Mouse (Mus musculus) C2C12 (cell line): ENCODE results near the gene Rangap1. TPM values are rescaled to one million over a fixed set of nuclear protein-coding genes. Genes with fewer than 3 reads are reported as not detected.

Experiments
- H3K27me3 ChIP-seq: one replicate; pipeline ENCODE4 v1.6.1; 2011; ENCODE audit not compliant: control insufficient read depth, insufficient read depth, insufficient read length
- H3K36me3 ChIP-seq: one replicate; pipeline ENCODE4 v1.6.1; 2011; ENCODE audit not compliant: control insufficient read depth, insufficient read depth
- H3K4me3 ChIP-seq: one replicate; pipeline ENCODE4 v1.5.1; 2011; ENCODE audit warnings: mild to moderate bottlenecking, control low read depth; ENCODE audit not compliant: poor library complexity, insufficient read depth, severe bottlenecking
- H3K79me2 ChIP-seq: one replicate; pipeline ENCODE4 v1.6.1; 2011; ENCODE audit not compliant: control insufficient read depth, insufficient read depth
- H3K79me3 ChIP-seq: one replicate; pipeline ENCODE4 v1.6.1; 2011; ENCODE audit warnings: low read depth, control low read depth
- H3ac ChIP-seq: one replicate; pipeline ENCODE3; 2011; ENCODE audit warnings: low read depth; ENCODE audit not compliant: control insufficient read depth, insufficient read length
- CEBPB ChIP-seq: IDR thresholded peaks from one replicate; pipeline ENCODE4 v1.6.1; 2011; ENCODE audit warnings: low read depth, mild to moderate bottlenecking, control low read depth, moderate library complexity
- CTCF ChIP-seq: IDR thresholded peaks from one replicate; pipeline ENCODE4 v1.5.1; 2011; ENCODE audit not compliant: control insufficient read depth, insufficient read depth, insufficient read length
- FOSL1 ChIP-seq: IDR thresholded peaks from one replicate; pipeline ENCODE4 v1.8.0; 2011; ENCODE audit warnings: mild to moderate bottlenecking, low read length; ENCODE audit not compliant: poor library complexity, insufficient read depth, severe bottlenecking
- MAX ChIP-seq: IDR thresholded peaks from one replicate; pipeline ENCODE4 v1.6.1; 2011; ENCODE audit warnings: mild to moderate bottlenecking, control low read depth
- MYOD1 ChIP-seq: IDR thresholded peaks from one replicate; pipeline ENCODE4 v1.6.1; 2011; ENCODE audit warnings: low read depth; ENCODE audit not compliant: control insufficient read depth, insufficient read length
- MYOG ChIP-seq: IDR thresholded peaks from one replicate; pipeline ENCODE4 v1.6.1; 2011; ENCODE audit not compliant: control insufficient read depth, insufficient read length; ENCODE audit errors: extremely low read depth
- USF1 ChIP-seq: IDR thresholded peaks from one replicate; pipeline ENCODE4 v1.6.1; 2011; ENCODE audit warnings: low read depth, mild to moderate bottlenecking, control low read depth, moderate library complexity
- polyA plus RNA-seq: library from polyadenylated mRNA; unstranded; fragments of >200 nt; fragmentation: generic; extraction: Trizol; gene quantifications from one replicate; pipeline ENCODE4 v1.2.1, GENCODE M21; 2012; ENCODE audit warnings: missing spikeins

Gene Rangap1
- polyA plus RNA-seq, 1 experiment, result 233 TPM

GRCm38 (mm10) chr15:81776631-81777422 lies 31.5 kb upstream of the Rangap1 start:
- no peak for TF ChIP-seq USF1
- no peak for TF ChIP-seq MAX
- no peak for TF ChIP-seq CTCF
- no peak for TF ChIP-seq MYOD1
- TF ChIP-seq FOSL1, result no peak
- no peak for TF ChIP-seq MYOG
- no peak for TF ChIP-seq CEBPB
- Histone ChIP-seq H3K79me2 (no peaks in the 10 kb centered on the region), H3K4me3 (no peak overlapping the region), H3K36me3 (peaks cover 32% of the 10 kb centered on the region), H3K27me3 (no peaks in the 10 kb centered on the region), H3K79me3 (no peaks in the 10 kb centered on the region), H3ac (no peak overlapping the region)

DNA sequence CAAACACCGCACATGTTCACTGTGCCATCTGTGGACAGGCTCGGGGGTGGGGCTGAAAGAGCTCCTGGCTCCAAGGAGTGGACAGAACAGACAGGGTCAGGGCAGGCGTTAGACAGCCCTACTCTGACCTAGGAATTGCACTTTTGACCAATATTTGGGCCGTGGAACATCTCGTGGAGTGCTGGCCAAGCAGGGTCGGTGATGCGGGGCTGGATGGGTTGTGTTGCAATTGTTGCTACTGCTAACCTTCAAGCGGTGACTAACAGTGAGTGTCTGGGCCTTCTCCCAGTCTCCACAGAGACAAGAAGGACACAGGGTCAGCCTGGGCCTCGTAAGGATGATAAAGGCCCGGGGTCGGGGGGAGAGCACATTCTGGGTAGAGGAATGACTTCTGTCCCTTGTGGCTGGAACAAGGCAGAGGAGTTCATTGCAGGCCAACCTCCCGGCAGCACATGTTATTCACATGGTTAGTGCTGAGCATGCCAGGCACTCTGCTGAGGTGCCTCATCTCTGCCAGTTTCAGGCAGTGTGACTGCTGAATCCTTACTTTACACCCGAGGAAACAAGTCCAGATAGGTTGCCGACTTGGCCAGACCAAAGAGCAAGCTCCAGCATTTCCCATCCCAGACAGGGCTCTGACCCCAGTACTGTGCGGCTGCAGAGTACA lies 29.3 kb upstream of the Rangap1 start:
- H3ac ChIP-seq, result no peak overlapping the region
- H3K79me3 ChIP-seq, result no peaks in the 10 kb centered on the region
- H3K27me3 ChIP-seq, result no peaks in the 10 kb centered on the region
- H3K4me3 ChIP-seq, result no peak overlapping the region
- TF ChIP-seq USF1, result no peak
- TF ChIP-seq CEBPB, result no peak
- TF ChIP-seq MYOG, result no peak
- no peak for TF ChIP-seq MAX
- TF ChIP-seq MYOD1, result no peak
- no peak for TF ChIP-seq FOSL1
- no peak for TF ChIP-seq CTCF
- no peaks in the 10 kb centered on the region for H3K79me2 ChIP-seq
- H3K36me3 ChIP-seq, result peaks cover 40% of the 10 kb centered on the region

DNA sequence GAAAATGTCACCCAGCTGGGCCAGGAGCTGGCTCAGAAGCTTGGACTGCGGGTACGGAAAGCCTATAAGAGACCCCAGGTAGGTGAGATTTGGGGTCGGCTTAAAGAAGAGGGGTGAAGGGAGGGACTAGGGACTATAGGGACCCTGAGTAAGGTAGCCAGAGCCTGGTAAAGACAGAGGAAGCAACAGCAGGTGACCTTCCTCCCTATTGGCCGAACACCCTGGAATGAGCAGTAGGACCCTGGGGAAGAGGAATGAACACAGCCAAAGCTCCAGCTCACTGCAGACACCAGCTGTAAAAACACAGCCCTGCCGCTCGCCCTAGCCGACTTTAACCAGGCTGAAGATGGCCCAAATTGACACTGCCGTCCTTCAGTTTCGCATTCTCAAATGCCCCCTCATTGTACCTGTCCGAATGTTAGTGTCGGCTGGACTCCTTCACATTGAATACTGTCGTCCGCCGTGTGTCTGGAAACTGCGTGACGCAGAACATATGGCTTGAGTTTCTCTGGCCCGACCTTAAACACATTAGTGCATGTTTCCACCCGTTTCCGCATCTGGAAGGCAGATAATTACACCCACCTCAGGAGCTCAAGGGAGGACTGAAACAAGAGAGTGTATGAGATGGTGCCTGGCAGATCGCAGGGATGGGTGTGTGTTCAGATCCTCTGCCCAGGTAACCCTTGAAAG lies 27.2 kb upstream of the Rangap1 start:
- H3ac ChIP-seq, result no peak overlapping the region
- no peak overlapping the region for H3K4me3 ChIP-seq
- TF ChIP-seq FOSL1 (no peak), MYOD1 (no peak), CTCF (no peak), MYOG (no peak), CEBPB (no peak), USF1 (no peak), MAX (no peak)
- no peaks in the 10 kb centered on the region for H3K79me3 ChIP-seq
- H3K27me3 ChIP-seq, result no peaks in the 10 kb centered on the region
- peaks cover 37% of the 10 kb centered on the region for H3K36me3 ChIP-seq
- no peaks in the 10 kb centered on the region for H3K79me2 ChIP-seq

DNA sequence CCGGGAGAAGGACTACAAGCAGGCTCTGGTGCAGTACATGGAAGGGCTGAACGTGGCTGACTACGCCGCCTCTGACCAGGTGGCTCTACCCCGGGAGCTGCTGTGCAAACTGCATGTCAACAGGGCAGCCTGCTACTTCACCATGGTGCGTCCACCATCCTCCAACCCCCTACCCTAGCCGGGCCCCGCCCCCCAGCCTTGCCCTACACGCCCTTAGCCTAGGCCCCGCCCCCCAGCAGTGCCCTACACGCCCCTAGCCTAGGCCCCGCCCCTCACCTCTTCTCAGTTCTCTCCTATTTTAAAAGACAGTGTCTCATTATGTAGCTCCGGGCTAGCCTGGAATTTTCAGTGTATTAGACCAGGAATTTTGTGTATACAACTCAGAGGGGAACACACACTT lies 23.7 kb upstream of the Rangap1 start:
- Histone ChIP-seq H3K4me3 (no peak overlapping the region), H3ac (no peak overlapping the region), H3K79me3 (peaks cover 1% of the 10 kb centered on the region), H3K79me2 (peaks cover 7% of the 10 kb centered on the region), H3K27me3 (no peaks in the 10 kb centered on the region), H3K36me3 (peaks cover 36% of the 10 kb centered on the region)
- TF ChIP-seq MYOD1 (no peak), CEBPB (no peak), MYOG (no peak), CTCF (no peak), USF1 (no peak), MAX (no peak), FOSL1 (no peak)

GRCm38 (mm10) chr15:81766439-81766838 lies 21.1 kb upstream of the Rangap1 start:
- peaks cover 18% of the 10 kb centered on the region for H3K36me3 ChIP-seq
- peaks cover 5% of the 10 kb centered on the region for H3K79me3 ChIP-seq
- TF ChIP-seq MYOD1 (no peak), CEBPB (no peak), MAX (no peak), FOSL1 (no peak), MYOG (no peak), USF1 (no peak), CTCF (no peak)
- no peak overlapping the region for H3ac ChIP-seq
- H3K4me3 ChIP-seq, result no peak overlapping the region
- H3K27me3 ChIP-seq, result no peaks in the 10 kb centered on the region
- peaks cover 16% of the 10 kb centered on the region for H3K79me2 ChIP-seq
